Mouse (Mus musculus): ENCODE measurements around the gene Hoxb5.

The Hoxb5 gene

GRCm38 (mm10) chr11:96304381-96305195 is 1.5 kb downstream of the Hoxb5 start:
- DNase-seq, result no peak

GRCm38 (mm10) chr11:96305505-96306182 is 2.5 kb downstream of the Hoxb5 start:
- no peak for DNase-seq

- no peak for DNase-seq
Observed at GRCm38 (mm10) chr11:96306183-96306907, 3.2 kb downstream of the Hoxb5 start.

GRCm38 (mm10) chr11:96306908-96307269 is 3.8 kb downstream of the Hoxb5 start:
- DNase-seq, result no peak

GRCm38 (mm10) chr11:96308763-96309162 is 5.6 kb downstream of the Hoxb5 start:
- no peak for DNase-seq

GRCm38 (mm10) chr11:96309288-96309687 is 6.2 kb downstream of the Hoxb5 start:
- DNase-seq, result no peak

- DNase-seq, result no peak
Observed at GRCm38 (mm10) chr11:96310183-96310938, 7.2 kb downstream of the Hoxb5 start.

- no peak for DNase-seq
Observed at GRCm38 (mm10) chr11:96311097-96311496, 8.0 kb downstream of the Hoxb5 start.

- DNase-seq, result no peak
Observed at GRCm38 (mm10) chr11:96311520-96312417, 8.6 kb downstream of the Hoxb5 start.

- no peak for DNase-seq
Observed at GRCm38 (mm10) chr11:96313134-96313533, 10.0 kb downstream of the Hoxb5 start.

GRCm38 (mm10) chr11:96313806-96314428 is 10.8 kb downstream of the Hoxb5 start:
- DNase-seq, result no peak

- no peak for DNase-seq
Observed at GRCm38 (mm10) chr11:96314671-96315343, 11.7 kb downstream of the Hoxb5 start.

- DNase-seq, result no peak
Observed at GRCm38 (mm10) chr11:96315344-96315681, 12.2 kb downstream of the Hoxb5 start.

- DNase-seq, result no peak
Observed at GRCm38 (mm10) chr11:96316696-96317607, 13.8 kb downstream of the Hoxb5 start.

GRCm38 (mm10) chr11:96317608-96318367 is 14.7 kb downstream of the Hoxb5 start, which contains the start of gene Hoxb4:
Gene Hoxb4, plus strand, starts transcription at chr11:96318267.
- DNase-seq, result no peak

- DNase-seq, result no peak
Observed at GRCm38 (mm10) chr11:96318368-96319070, 15.4 kb downstream of the Hoxb5 start.

- DNase-seq, result no peak
Observed at GRCm38 (mm10) chr11:96319071-96319902, 16.2 kb downstream of the Hoxb5 start.

Measured in cerebellum, postnatal 25 days (tissue).